Mouse (Mus musculus) natural killer cell, adult 2 months (primary cell): Measurements from ENCODE around the gene Mfsd6.
"Not testable (repeated sequence)": the region's sequence is repeated elsewhere in the genome, so short reads cannot be mapped to it uniquely, and the experiment has no call there.

ENCODE experiments used
- DNase-seq, 2 experiments: peaks; one replicate each; pipeline ENCODE4 v3.0.0; 2022; ENCODE audit warnings: low spot score in 2 of 2

Gene Mfsd6

GRCm38 (mm10) chr1:52708745-52709144, 18.5 kb downstream of the Mfsd6 start:
- DNase-seq = peak; percentile 74 to 90

- no peak for DNase-seq
Measured at GRCm38 (mm10) chr1:52707030-52707429, 20.2 kb downstream of the Mfsd6 start.

- no peak for DNase-seq
Measured at GRCm38 (mm10) chr1:52702738-52703491, 24.3 kb downstream of the Mfsd6 start.

GRCm38 (mm10) chr1:52701941-52702340, 25.3 kb downstream of the Mfsd6 start:
- no peak for DNase-seq

- not testable (repeated sequence) for DNase-seq
Measured at GRCm38 (mm10) chr1:52694456-52694855, 32.8 kb downstream of the Mfsd6 start.

- no peak for DNase-seq
Measured at GRCm38 (mm10) chr1:52687636-52688035, 39.6 kb downstream of the Mfsd6 start.

GRCm38 (mm10) chr1:52683550-52683949, 43.7 kb downstream of the Mfsd6 start:
- no peak for DNase-seq

- no peak for DNase-seq
Measured at GRCm38 (mm10) chr1:52676621-52677020, 50.6 kb downstream of the Mfsd6 start.

GRCm38 (mm10) chr1:52675561-52676551, 51.4 kb downstream of the Mfsd6 start:
- DNase-seq = no peak

GRCm38 (mm10) chr1:52669931-52670330, 57.3 kb downstream of the Mfsd6 start:
- DNase-seq = no peak

- DNase-seq = no peak
Measured at GRCm38 (mm10) chr1:52668743-52669323, 58.4 kb downstream of the Mfsd6 start.

GRCm38 (mm10) chr1:52663228-52663627, 64.0 kb downstream of the Mfsd6 start:
- DNase-seq = no peak

- DNase-seq = no peak
Measured at GRCm38 (mm10) chr1:52660765-52661164, 66.5 kb downstream of the Mfsd6 start.

- no peak for DNase-seq
Measured at GRCm38 (mm10) chr1:52660278-52660677, 67.0 kb downstream of the Mfsd6 start.

- no peak for DNase-seq
Measured at GRCm38 (mm10) chr1:52658160-52658559, 69.1 kb downstream of the Mfsd6 start.

GRCm38 (mm10) chr1:52655153-52655552, 72.1 kb downstream of the Mfsd6 start:
- DNase-seq = peak; percentile 24 to 60

GRCm38 (mm10) chr1:52653366-52653765, 73.9 kb downstream of the Mfsd6 start:
- DNase-seq = peak; percentile 22 to 30

GRCm38 (mm10) chr1:52652601-52653253, 74.5 kb downstream of the Mfsd6 start:
- DNase-seq = peak; percentile 25 to 34

- peak; percentile 37 to 52 for DNase-seq
Measured at GRCm38 (mm10) chr1:52650066-52650465, 77.2 kb downstream of the Mfsd6 start.

- DNase-seq = peak; percentile 64 to 81
Measured at GRCm38 (mm10) chr1:52648153-52649027, 78.9 kb downstream of the Mfsd6 start.

- DNase-seq = no peak
Measured at GRCm38 (mm10) chr1:52640736-52641135, 86.5 kb downstream of the Mfsd6 start.
